Mouse (Mus musculus) embryonic facial prominence, embryonic 13.5 days (tissue): ENCODE data around the gene Fmr1. TPM values are rescaled to one million over a fixed set of nuclear protein-coding genes. Genes with fewer than 3 reads are reported as not detected.

ENCODE experiments used
- polyA plus RNA-seq: library from polyadenylated mRNA; unstranded; fragments of >200 nt; fragmentation: Nextera tagmentation; extraction: Ambion mirVana; gene quantifications from 2 replicates; pipeline ENCODE4 v1.2.1, GENCODE M21; 2015

Fmr1 gene
- polyA plus RNA-seq, 1 experiment from 2014 or later: 67.0 TPM

Other genes with a start within 250 kb of the Fmr1 start
- gene Fmr1nb, start 83.3 kb downstream of the Fmr1 start, polyA plus RNA-seq: not detected in 2 replicates
- gene Gm14698, start 142.6 kb downstream of the Fmr1 start, polyA plus RNA-seq: 2.9 and 8.3 TPM in 2 replicates
- gene Gm6812, start 214.5 kb downstream of the Fmr1 start, polyA plus RNA-seq: not detected in 2 replicates